Mouse (Mus musculus) hematopoietic stem cell, adult 5-6 weeks (primary cell): ENCODE results near the gene Ifitm10. TPM values are rescaled to one million over a fixed set of nuclear protein-coding genes. Genes with fewer than 3 reads are reported as not detected.
"Not testable (repeated sequence)": the region's sequence is repeated elsewhere in the genome, so short reads cannot be mapped to it uniquely, and the experiment has no call there.

Experiments used
- ATAC-seq, 2 experiments: fragments of 125-278 bp in 1 of 2; replicated peaks in 1 of 2; 2 replicates each; pipeline ENCODE4 v1.8.0; 2016 to 2017; ENCODE audit warnings: inconsistent platforms in 2 of 2, mild to moderate bottlenecking in 2 of 2, moderate number of reproducible peaks in 2 of 2, low read depth in 1 of 2, moderate TSS enrichment in 1 of 2; ENCODE audit not compliant: low FRiP score in 2 of 2, poor library complexity in 2 of 2, severe bottlenecking in 2 of 2, insufficient read depth in 1 of 2, low TSS enrichment in 1 of 2
- total RNA-seq: library from RNA; stranded (forward); fragments of 172-1452, 232-1000 nt; gene quantifications from 2 replicates; pipeline ENCODE4 v1.2.3, GENCODE M21; 2017

Gene Ifitm10
- not detected in 2 replicates for total RNA-seq

- ATAC-seq, result no peak
Observed at GRCm38 (mm10) chr7:142373641-142374412, at the start of gene Ifitm10. Gene Ifitm10, minus strand, starts transcription at chr7:142373753.

GRCm38 (mm10) chr7:142421826-142422225 lies 48.3 kb upstream of the Ifitm10 start:
- no peak for ATAC-seq

- ATAC-seq, result peak in 1 of 2 experiments; percentile 21; a peak in 1 of 4 replicates
Observed at GRCm38 (mm10) chr7:142419887-142420286, 46.3 kb upstream of the Ifitm10 start.

GRCm38 (mm10) chr7:142418679-142419078 lies 45.1 kb upstream of the Ifitm10 start:
- ATAC-seq, result no peak; a peak in 1 of 4 replicates

GRCm38 (mm10) chr7:142418027-142418426 lies 44.5 kb upstream of the Ifitm10 start:
- ATAC-seq, result no peak

- ATAC-seq, result no peak
Observed at GRCm38 (mm10) chr7:142416225-142416624, 42.7 kb upstream of the Ifitm10 start.

- no peak for ATAC-seq
Observed at GRCm38 (mm10) chr7:142415314-142415713, 41.8 kb upstream of the Ifitm10 start.

GRCm38 (mm10) chr7:142413285-142413684 lies 39.7 kb upstream of the Ifitm10 start:
- ATAC-seq, result no peak

GRCm38 (mm10) chr7:142409603-142410002 lies 36.0 kb upstream of the Ifitm10 start:
- ATAC-seq, result no peak

GRCm38 (mm10) chr7:142408686-142409085 lies 35.1 kb upstream of the Ifitm10 start:
- ATAC-seq, result no peak

GRCm38 (mm10) chr7:142407935-142408334 lies 34.4 kb upstream of the Ifitm10 start:
- no peak for ATAC-seq

GRCm38 (mm10) chr7:142405134-142405533 lies 31.6 kb upstream of the Ifitm10 start:
- not testable (repeated sequence) for ATAC-seq

GRCm38 (mm10) chr7:142403591-142403990 lies 30.0 kb upstream of the Ifitm10 start:
- ATAC-seq, result peak; percentile 13 to 61; a peak in 2 of 4 replicates

GRCm38 (mm10) chr7:142400750-142401142 lies 27.2 kb upstream of the Ifitm10 start:
- no peak for ATAC-seq

- no peak for ATAC-seq
Observed at GRCm38 (mm10) chr7:142400112-142400749, 26.7 kb upstream of the Ifitm10 start.

GRCm38 (mm10) chr7:142399250-142399649 lies 25.7 kb upstream of the Ifitm10 start:
- peak; percentile 63 to 68 for ATAC-seq

GRCm38 (mm10) chr7:142398052-142398451 lies 24.5 kb upstream of the Ifitm10 start:
- ATAC-seq, result peak in 1 of 2 experiments; percentile 38; a peak in 1 of 4 replicates

GRCm38 (mm10) chr7:142396611-142397010 lies 23.1 kb upstream of the Ifitm10 start:
- ATAC-seq, result no peak
